Mouse (Mus musculus) NIH3T3 (cell line): ENCODE measurements around the gene Svs5.
"Not testable (repeated sequence)": the region's sequence is repeated elsewhere in the genome, so short reads cannot be mapped to it uniquely, and the experiment has no call there.

Source experiments
- DNase-seq: peaks from one replicate; pipeline ENCODE4 v3.0.0-alpha.2; 2012; ENCODE audit warnings: low read depth

Svs5 gene

GRCm38 (mm10) chr2:164332440-164332839 is at the start of gene Svs5:
Svs5 (plus strand) TSS chr2:164332740.
- not testable (repeated sequence) for DNase-seq

- DNase-seq: not testable (repeated sequence)
These were observed 43.6 kb upstream of the Svs5 start, which contains the start of gene Svs3a for GRCm38 (mm10) chr2:164288968-164289367. Svs3a (plus strand) TSS chr2:164289268.

GRCm38 (mm10) chr2:164312599-164312998 is 19.9 kb upstream of the Svs5 start:
- peak; percentile 14 for DNase-seq

GRCm38 (mm10) chr2:164315460-164315859 is 17.1 kb upstream of the Svs5 start:
- DNase-seq: not testable (repeated sequence)

- not testable (repeated sequence) for DNase-seq
These were observed 16.1 kb upstream of the Svs5 start, which contains the start of gene Svs6 for GRCm38 (mm10) chr2:164316451-164316850. Svs6 (plus strand) TSS chr2:164316751.

GRCm38 (mm10) chr2:164320983-164321382 is 11.6 kb upstream of the Svs5 start:
- no peak for DNase-seq

GRCm38 (mm10) chr2:164343732-164344131 is 11.2 kb downstream of the Svs5 start:
- DNase-seq: not testable (repeated sequence)

- DNase-seq: not testable (repeated sequence)
These were observed 15.2 kb downstream of the Svs5 start for GRCm38 (mm10) chr2:164347697-164348096.

- peak; percentile 64 for DNase-seq
These were observed 16.4 kb downstream of the Svs5 start for GRCm38 (mm10) chr2:164348980-164349379.

- no peak for DNase-seq
These were observed 20.2 kb downstream of the Svs5 start for GRCm38 (mm10) chr2:164352697-164353096.

GRCm38 (mm10) chr2:164353356-164353755 is 20.8 kb downstream of the Svs5 start:
- DNase-seq: no peak

GRCm38 (mm10) chr2:164356177-164356967 is 23.8 kb downstream of the Svs5 start:
- DNase-seq: peak; percentile 83

- DNase-seq: peak; percentile 24
These were observed 25.8 kb downstream of the Svs5 start for GRCm38 (mm10) chr2:164358373-164358772.

GRCm38 (mm10) chr2:164359031-164359430 is 26.5 kb downstream of the Svs5 start:
- peak; percentile 58 for DNase-seq

GRCm38 (mm10) chr2:164359668-164360067 is 27.1 kb downstream of the Svs5 start:
- DNase-seq: no peak

- DNase-seq: no peak
These were observed 28.6 kb downstream of the Svs5 start for GRCm38 (mm10) chr2:164360974-164361657.

GRCm38 (mm10) chr2:164366947-164367346 is 34.4 kb downstream of the Svs5 start:
- no peak for DNase-seq

GRCm38 (mm10) chr2:164368620-164369105 is 36.1 kb downstream of the Svs5 start:
- DNase-seq: no peak

- peak; percentile 52 for DNase-seq
These were observed 38.8 kb downstream of the Svs5 start for GRCm38 (mm10) chr2:164371371-164371770.

GRCm38 (mm10) chr2:164372408-164373053 is 40.0 kb downstream of the Svs5 start:
- peak; percentile 48 for DNase-seq

- DNase-seq: peak; percentile 77
These were observed 40.6 kb downstream of the Svs5 start for GRCm38 (mm10) chr2:164373187-164373586.
